Mouse (Mus musculus) cerebellum, adult 11-12 months (tissue): ENCODE results near the gene Cracr2b.
A peak's percentile ranks its signal among the peaks of the same experiment; 100 is the strongest.
"Not testable (repeated sequence)": the region's sequence is repeated elsewhere in the genome, so short reads cannot be mapped to it uniquely, and the experiment has no call there.

Experiments
- DNase-seq: peaks from one replicate; pipeline ENCODE4 v3.0.0; 2022

Cracr2b gene

GRCm38 (mm10) chr7:141433517-141434400, 27.1 kb upstream of the Cracr2b start:
- peak; percentile 83 for DNase-seq

GRCm38 (mm10) chr7:141434464-141434863, 26.4 kb upstream of the Cracr2b start:
- peak; percentile 88 for DNase-seq

GRCm38 (mm10) chr7:141435129-141435855, 25.6 kb upstream of the Cracr2b start:
- DNase-seq = peak; percentile 84

- DNase-seq = peak; percentile 77
Observed at GRCm38 (mm10) chr7:141435856-141436522, 24.9 kb upstream of the Cracr2b start.

GRCm38 (mm10) chr7:141436523-141436892, 24.4 kb upstream of the Cracr2b start:
- peak; percentile 48 for DNase-seq

GRCm38 (mm10) chr7:141437178-141438120, 23.4 kb upstream of the Cracr2b start, which contains the start of gene Slc25a22:
TSS of gene Slc25a22 (minus strand) at chr7:141437892.
- DNase-seq = peak; percentile 88

- peak; percentile 94 for DNase-seq
Observed at GRCm38 (mm10) chr7:141438201-141438968, 22.5 kb upstream of the Cracr2b start.

- DNase-seq = peak; percentile 61
Observed at GRCm38 (mm10) chr7:141439140-141439679, 21.7 kb upstream of the Cracr2b start.

- DNase-seq = peak; percentile 70
Observed at GRCm38 (mm10) chr7:141439811-141440210, 21.1 kb upstream of the Cracr2b start.

- DNase-seq = peak; percentile 83
Observed at GRCm38 (mm10) chr7:141440613-141441012, 20.3 kb upstream of the Cracr2b start.

GRCm38 (mm10) chr7:141441460-141441859, 19.4 kb upstream of the Cracr2b start:
- peak; percentile 60 for DNase-seq

- peak; percentile 47 for DNase-seq
Observed at GRCm38 (mm10) chr7:141442199-141442598, 18.7 kb upstream of the Cracr2b start.

- peak; percentile 63 for DNase-seq
Observed at GRCm38 (mm10) chr7:141443081-141443821, 17.6 kb upstream of the Cracr2b start.

- DNase-seq = peak; percentile 42
Observed at GRCm38 (mm10) chr7:141443828-141444237, 17.1 kb upstream of the Cracr2b start, which contains the start of gene Pidd1. TSS of gene Pidd1 (minus strand) at chr7:141444025.

- DNase-seq = not testable (repeated sequence)
Observed at GRCm38 (mm10) chr7:141446374-141446773, 14.5 kb upstream of the Cracr2b start.

GRCm38 (mm10) chr7:141447110-141447991, 13.5 kb upstream of the Cracr2b start, which contains the start of gene Rplp2:
TSS of gene Rplp2 (plus strand) at chr7:141447370.
- DNase-seq = peak; percentile 92

GRCm38 (mm10) chr7:141451928-141452327, 9.0 kb upstream of the Cracr2b start:
- DNase-seq = peak; percentile 33

GRCm38 (mm10) chr7:141453636-141454035, 7.3 kb upstream of the Cracr2b start:
- peak; percentile 34 for DNase-seq
